Mouse (Mus musculus) ES-Bruce4 (cell line): Measurements from ENCODE around the gene Usp7.

ENCODE experiments used
- CTCF ChIP-seq: IDR thresholded peaks from one replicate; pipeline ENCODE4 v1.8.1; 2011; ENCODE audit warnings: low read depth, low read length
- EP300 ChIP-seq: IDR thresholded peaks from 2 replicates; pipeline ENCODE4 v1.6.1; 2011; ENCODE audit warnings: low read depth, low read length; ENCODE audit not compliant: insufficient read depth
- POLR2A ChIP-seq: IDR thresholded peaks from one replicate; pipeline ENCODE4 v1.8.1; 2011; ENCODE audit warnings: low read length; ENCODE audit not compliant: insufficient read depth

- TF ChIP-seq POLR2A (no peak), EP300 (no peak), CTCF (no peak)
Observed at GRCm38 (mm10) chr16:8711998-8712397, 80.1 kb downstream of the Usp7 start.
